Mouse (Mus musculus) spleen, adult 2 months (tissue): ENCODE data around the gene Hist1h2bf. TPM values are rescaled to one million over a fixed set of nuclear protein-coding genes. Genes with fewer than 3 reads are reported as not detected.
A peak's percentile ranks its signal among the peaks of the same experiment; 100 is the strongest.

Experiments
- DNase-seq, 2 experiments: peaks; one replicate each; pipeline versions ENCODE4 v3.0.0 to v3.0.0-alpha.2; 2012 to 2021; ENCODE audit warnings: low spot score in 2 of 2, low read depth in 1 of 2
- H3K27ac ChIP-seq: fragments of 200-500 bp; 2 replicates; pipeline ENCODE4 v1.5.1; 2012; ENCODE audit warnings: low read length, inconsistent platforms; ENCODE audit not compliant: insufficient read depth
- H3K27me3 ChIP-seq: fragments of 200-500 bp; 2 replicates; pipeline ENCODE4 v1.6.1; 2012; ENCODE audit warnings: mild to moderate bottlenecking, moderate library complexity, low read length, inconsistent platforms; ENCODE audit not compliant: control insufficient read depth, insufficient read depth
- H3K36me3 ChIP-seq: fragments of 200-500 bp; 2 replicates; pipeline ENCODE4 v1.6.1; 2012; ENCODE audit warnings: mild to moderate bottlenecking, low read length, inconsistent platforms; ENCODE audit not compliant: control insufficient read depth, insufficient read depth
- H3K4me1 ChIP-seq: fragments of 200-500 bp; 2 replicates; pipeline ENCODE4 v1.6.1; 2011; ENCODE audit warnings: inconsistent platforms; ENCODE audit not compliant: control insufficient read depth, insufficient read depth, insufficient read length
- H3K4me3 ChIP-seq: fragments of 200-500 bp; 2 replicates; pipeline ENCODE4 v1.5.1; 2011; ENCODE audit warnings: mild to moderate bottlenecking, inconsistent platforms; ENCODE audit not compliant: insufficient read depth, insufficient read length; ENCODE audit errors: extremely low read depth
- CTCF ChIP-seq: fragments of 200-500 bp; IDR thresholded peaks from 2 replicates; pipeline ENCODE4 v1.5.1; 2011; ENCODE audit warnings: mild to moderate bottlenecking, inconsistent platforms; ENCODE audit not compliant: insufficient read depth, insufficient read length, insufficient replicate concordance; ENCODE audit errors: extremely low read depth
- POLR2A ChIP-seq: fragments of 200-500 bp; IDR thresholded peaks from 2 replicates; pipeline ENCODE4 v1.6.1; 2011; ENCODE audit warnings: low read depth, low read length, inconsistent platforms
- WGBS: fragments of 180-500 bp; shearing (Covaris S2); methylation state at CpG from one replicate; pipeline ENCODE4 v1.1.7; 2018; 5-methylcytosine and 5-hydroxymethylcytosine counted together
- polyA plus RNA-seq: library from polyadenylated mRNA; depleted of rRNA; stranded (reverse); fragments of >200 nt; gene quantifications from 2 replicates; pipeline ENCODE4 v1.2.3, GENCODE M21; 2012; rRNA removed

Hist1h2bf gene
- polyA plus RNA-seq, 1 experiment: 28.3 TPM

- Histone ChIP-seq H3K4me3 (peak overlapping the region; percentile 11; the same call in 1 of the 2 replicates), H3K36me3 (no peaks in the 10 kb centered on the region), H3K27ac (no peak overlapping the region), H3K4me1 (no peaks in the 10 kb centered on the region), H3K27me3 (no peaks in the 10 kb centered on the region)
- 6% methylated on average over 10 of the region's 10 CpGs for WGBS
- TF ChIP-seq CTCF: no peak
- TF ChIP-seq POLR2A: no peak
- no peak for DNase-seq
Observed at GRCm38 (mm10) chr13:23525901-23526300, 48.1 kb downstream of the Hist1h2bf start.

GRCm38 (mm10) chr13:23524654-23525053, 49.3 kb downstream of the Hist1h2bf start:
- Histone ChIP-seq H3K27ac (no peak overlapping the region), H3K4me3 (no peak overlapping the region), H3K36me3 (no peaks in the 10 kb centered on the region), H3K4me1 (no peaks in the 10 kb centered on the region), H3K27me3 (no peaks in the 10 kb centered on the region)
- DNase-seq: peak in 1 of 2 experiments; percentile 66
- WGBS: 20% methylated on average over 5 of the region's 5 CpGs
- TF ChIP-seq POLR2A: no peak
- TF ChIP-seq CTCF: peak; percentile 68; the same call in 1 of the 2 replicates

- TF ChIP-seq POLR2A (no peak), CTCF (no peak)
- Histone ChIP-seq H3K27me3 (no peaks in the 10 kb centered on the region), H3K4me3 (no peak overlapping the region), H3K27ac (no peak overlapping the region), H3K36me3 (no peaks in the 10 kb centered on the region), H3K4me1 (no peaks in the 10 kb centered on the region)
- 58% methylated on average over 5 of the region's 5 CpGs for WGBS
- DNase-seq: no peak
Observed at GRCm38 (mm10) chr13:23523976-23524375, 50.0 kb downstream of the Hist1h2bf start.

Other genes with a start within 250 kb of the Hist1h2bf start
- 0.70 and 0.90 TPM in 2 replicates for gene Zfp322a, start 205.0 kb downstream of the Hist1h2bf start, polyA plus RNA-seq
- 1.8 TPM in 2 replicates for gene Abt1, start 150.3 kb downstream of the Hist1h2bf start, polyA plus RNA-seq
- 0.19 and 0.56 TPM in 2 replicates for gene Btn1a1, start 108.3 kb downstream of the Hist1h2bf start, polyA plus RNA-seq
- 0.04 TPM in 1 of 2 replicates, not detected in the other for gene Btn2a2, start 85.3 kb downstream of the Hist1h2bf start, polyA plus RNA-seq
- 26.5 and 53.6 TPM in 2 replicates for gene Hist1h4h, start 43.1 kb downstream of the Hist1h2bf start, polyA plus RNA-seq
- 733 and 772 TPM in 2 replicates for gene Hist1h2af, start 40.3 kb downstream of the Hist1h2bf start, polyA plus RNA-seq
- 34.4 and 52.1 TPM in 2 replicates for gene Hist1h3g, start 38.8 kb downstream of the Hist1h2bf start, polyA plus RNA-seq
- 4.9 and 8.4 TPM in 2 replicates for gene Hist1h2bh, start 30.8 kb downstream of the Hist1h2bf start, polyA plus RNA-seq
- 10.2 and 16.1 TPM in 2 replicates for gene Hist1h3f, start 30.1 kb downstream of the Hist1h2bf start, polyA plus RNA-seq
- gene Hist1h4f, start 22.5 kb downstream of the Hist1h2bf start, polyA plus RNA-seq: 24.8 and 33.8 TPM in 2 replicates
- gene Hist1h1d, start 20.9 kb downstream of the Hist1h2bf start, polyA plus RNA-seq: 0.30 and 0.39 TPM in 2 replicates
- gene Hist1h3e, start 11.8 kb downstream of the Hist1h2bf start, polyA plus RNA-seq: 36.8 and 50.5 TPM in 2 replicates
- 15.5 and 23.4 TPM in 2 replicates for gene Hist1h2ae, start 3.0 kb downstream of the Hist1h2bf start, polyA plus RNA-seq
- gene Hist1h2bg, start 2.8 kb downstream of the Hist1h2bf start, polyA plus RNA-seq: 57.5 and 66.9 TPM in 2 replicates
- gene Hist1h2ad, start 185 bp upstream of the Hist1h2bf start, polyA plus RNA-seq: 12.2 and 23.2 TPM in 2 replicates
- gene Hist1h3d, start 1.6 kb upstream of the Hist1h2bf start, polyA plus RNA-seq: 20.9 and 27.9 TPM in 2 replicates
- 19.1 and 20.9 TPM in 2 replicates for gene Hist1h4d, start 7.4 kb upstream of the Hist1h2bf start, polyA plus RNA-seq
- gene Hist1h2be, start 46.9 kb upstream of the Hist1h2bf start, polyA plus RNA-seq: 2.8 and 3.8 TPM in 2 replicates
- gene Hist1h1e, start 48.4 kb upstream of the Hist1h2bf start, polyA plus RNA-seq: 2.9 and 3.7 TPM in 2 replicates
- gene Hist1h2ac, start 109.8 kb upstream of the Hist1h2bf start, polyA plus RNA-seq: 1.2 and 2.0 TPM in 2 replicates
- 41.8 and 44.4 TPM in 2 replicates for gene Hist1h2bc, start 110.0 kb upstream of the Hist1h2bf start, polyA plus RNA-seq
- not detected in 2 replicates for gene Hist1h1t, start 121.6 kb upstream of the Hist1h2bf start, polyA plus RNA-seq
- 20.0 and 33.6 TPM in 2 replicates for gene Hist1h4c, start 124.3 kb upstream of the Hist1h2bf start, polyA plus RNA-seq
- 20.7 and 26.1 TPM in 2 replicates for gene Hfe, start 136.7 kb upstream of the Hist1h2bf start, polyA plus RNA-seq
- gene Hist1h1c, start 164.6 kb upstream of the Hist1h2bf start, polyA plus RNA-seq: 20.9 and 25.5 TPM in 2 replicates
- gene Hist1h3c, start 171.4 kb upstream of the Hist1h2bf start, polyA plus RNA-seq: 35.9 and 50.3 TPM in 2 replicates
- 23.7 and 32.9 TPM in 2 replicates for gene Hist1h2bb, start 172.5 kb upstream of the Hist1h2bf start, polyA plus RNA-seq
- gene Hist1h2ab, start 176.9 kb upstream of the Hist1h2bf start, polyA plus RNA-seq: 28.4 and 40.3 TPM in 2 replicates
- gene Hist1h3b, start 178.1 kb upstream of the Hist1h2bf start, polyA plus RNA-seq: 54.9 and 68.9 TPM in 2 replicates
- gene Hist1h4b, start 182.8 kb upstream of the Hist1h2bf start, polyA plus RNA-seq: 19.0 and 27.4 TPM in 2 replicates
- gene Hist1h4a, start 187.0 kb upstream of the Hist1h2bf start, polyA plus RNA-seq: 16.1 and 29.5 TPM in 2 replicates
- gene Hist1h3a, start 188.2 kb upstream of the Hist1h2bf start, polyA plus RNA-seq: 38.4 and 54.1 TPM in 2 replicates
- 1.3 and 1.5 TPM in 2 replicates for gene Hist1h1a, start 189.5 kb upstream of the Hist1h2bf start, polyA plus RNA-seq
- gene Trim38, start 195.7 kb upstream of the Hist1h2bf start, polyA plus RNA-seq: not detected in 2 replicates
- gene Slc17a2, start 232.8 kb upstream of the Hist1h2bf start, polyA plus RNA-seq: not detected in 2 replicates